ENCODE assay signal across 12 mouse cellular contexts in the genomic region with DNA sequence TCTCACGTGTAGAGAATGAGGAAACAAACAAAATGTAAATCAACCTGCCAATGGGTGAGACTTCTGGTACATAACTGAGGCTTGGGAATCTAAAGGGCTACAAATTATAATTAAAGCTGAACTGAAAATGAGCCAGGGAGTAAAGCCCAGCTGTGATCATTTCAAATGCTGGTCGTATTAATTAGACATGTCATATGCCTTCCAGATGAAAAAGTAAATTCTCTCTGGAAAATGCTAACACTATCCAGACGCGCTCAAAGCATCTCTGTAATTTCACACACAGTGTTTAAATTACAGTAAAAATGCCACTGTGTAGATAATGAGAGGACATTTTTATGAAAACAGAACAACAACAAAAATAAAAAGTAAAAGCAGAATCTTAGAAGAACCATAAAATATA.
"Had no signal": no experiment of that assay in that cellular context is flagged by ENCODE, and none has a peak within 500 bp of the region (broad histone marks: within the 10 kb centered on the region; RNA-seq: fewer than 3 reads in every experiment).

No protein-coding gene starts in this region.

- ATAC-seq: intestine, embryonic 16.5 days had no signal

- H3K36me3 ChIP-seq: kidney, embryonic 15.5 days; limb, embryonic 13.5 days; stomach, embryonic 15.5 days had no signal

- H3K9me3 ChIP-seq: kidney, embryonic 15.5 days; limb, embryonic 13.5 days; stomach, embryonic 15.5 days had no signal

- H3K27ac ChIP-seq: kidney, embryonic 15.5 days; limb, embryonic 13.5 days; liver, embryonic 14.5 days; stomach, embryonic 15.5 days had no signal

- DNase-seq: kidney, adult 2 months; kidney, postnatal 14 days; left cerebral cortex, postnatal 4 days; lung, adult 18-20 months; right cerebral cortex, postnatal 4 days; thymus, adult 2 months; thymus, postnatal 25 days had no signal

- H3K27me3 ChIP-seq: kidney, embryonic 15.5 days; limb, embryonic 13.5 days; stomach, embryonic 15.5 days had no signal

- H3K9ac ChIP-seq: kidney, embryonic 15.5 days; limb, embryonic 13.5 days; liver, embryonic 14.5 days; stomach, embryonic 15.5 days had no signal

- H3K4me1 ChIP-seq: kidney, embryonic 15.5 days; limb, embryonic 13.5 days; stomach, embryonic 15.5 days had no signal

- H3K4me3 ChIP-seq: kidney, embryonic 15.5 days; limb, embryonic 13.5 days; stomach, embryonic 15.5 days had no signal

- H3K4me2 ChIP-seq: kidney, embryonic 15.5 days; limb, embryonic 13.5 days; stomach, embryonic 15.5 days had no signal
